Mouse (Mus musculus): Measurements from ENCODE around the gene Zranb2.

Zranb2 gene

GRCm38 (mm10) chr3:157533964-157534785 is at the start of gene Zranb2:
TSS of gene Zranb2 (plus strand) at chr3:157534160.
- in situ Hi-C loops (cut with MboI, MseI): loop anchor here in 1 of 2 experiments (10.0 kb wide), 1 partner anchor 391 kb away; the partner anchor contains the start of gene Cth

DNA sequence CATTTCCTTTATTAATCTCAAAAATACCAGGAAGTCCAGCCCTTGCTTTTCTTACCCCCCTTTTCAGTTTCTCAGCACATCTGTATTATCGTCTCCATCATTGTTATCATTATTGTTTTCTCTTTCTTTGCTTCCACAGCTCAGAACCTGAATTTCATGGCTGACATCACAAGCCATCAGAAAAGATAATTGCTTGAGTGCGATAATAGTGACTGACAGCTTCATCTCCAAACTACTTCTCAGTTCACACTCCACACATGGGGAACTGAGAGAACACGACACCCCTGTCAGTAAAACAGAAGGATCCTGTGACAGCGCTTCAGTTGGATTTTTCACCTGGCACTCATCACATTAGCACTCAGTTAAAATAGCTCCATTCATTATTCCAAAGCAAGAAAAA is 41.9 kb upstream of the Zranb2 start:
- in situ Hi-C loops (cut with MboI, MseI): loop anchor here in 1 of 2 experiments (10.0 kb wide), 1 partner anchor 1797 kb away; no protein-coding TSS in a partner anchor

DNA sequence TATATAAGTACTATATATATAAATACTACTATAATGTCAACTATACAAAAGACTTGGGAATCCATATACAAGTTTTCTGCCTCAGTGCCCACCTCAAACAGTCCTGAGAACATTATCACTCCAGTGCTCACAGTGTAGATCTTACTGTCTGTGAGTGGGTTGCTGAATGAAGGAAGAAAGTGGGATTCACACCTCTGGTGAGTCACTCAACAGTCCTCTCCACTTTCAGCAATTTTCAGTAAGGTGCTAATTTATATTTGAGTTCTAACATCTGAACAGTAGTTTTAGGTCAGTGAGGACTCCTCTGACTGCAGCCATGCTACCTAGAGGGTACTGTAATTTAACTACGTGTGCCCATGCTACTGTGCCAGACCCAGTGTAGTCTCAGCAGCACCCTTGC is 31.7 kb upstream of the Zranb2 start:
- in situ Hi-C loops (cut with MboI, MseI): no loop called here

- in situ Hi-C loops (cut with MboI, MseI): no loop called here
Measured at GRCm38 (mm10) chr3:157514116-157514796, 19.7 kb upstream of the Zranb2 start.

DNA sequence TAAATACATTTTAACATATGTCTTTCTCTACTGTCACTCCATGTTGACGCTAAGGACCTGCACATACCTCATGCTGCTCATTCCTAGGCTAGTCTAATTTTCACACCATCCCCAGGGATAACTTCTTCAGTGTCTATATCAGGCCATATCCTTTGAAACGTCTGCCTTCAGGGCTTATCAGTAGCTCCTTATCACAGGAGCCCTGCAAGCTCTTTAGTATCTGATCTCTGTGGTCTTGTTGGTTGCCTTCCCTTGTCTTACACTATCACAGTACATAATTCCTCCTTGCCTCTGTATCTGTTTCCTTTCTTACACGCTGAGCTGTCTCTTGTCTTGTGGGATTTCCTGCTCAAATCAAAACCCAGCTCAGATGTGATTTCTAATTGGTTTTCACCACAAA is 17.5 kb upstream of the Zranb2 start:
- in situ Hi-C loops (cut with MboI, MseI): no loop called here

DNA sequence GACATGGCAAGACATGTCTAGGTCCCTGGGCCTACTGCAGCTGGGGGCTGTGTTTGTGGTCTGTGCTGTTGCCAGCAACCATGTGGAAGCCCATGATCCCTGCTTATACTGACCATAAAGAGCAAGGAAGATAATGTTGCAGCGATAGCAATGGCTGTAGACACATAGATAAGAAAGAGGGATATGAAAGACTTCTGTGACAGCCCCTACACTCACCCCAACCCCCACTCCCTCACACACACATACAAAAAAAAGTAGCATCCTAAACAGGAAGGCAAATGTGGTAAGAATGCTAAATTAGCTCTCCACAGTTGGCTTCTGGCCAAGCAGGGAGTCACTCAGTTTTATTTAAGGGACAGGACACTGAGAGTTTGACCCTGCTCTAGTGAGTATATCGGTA is 16.0 kb upstream of the Zranb2 start:
- in situ Hi-C loops (cut with MboI, MseI): no loop called here

DNA sequence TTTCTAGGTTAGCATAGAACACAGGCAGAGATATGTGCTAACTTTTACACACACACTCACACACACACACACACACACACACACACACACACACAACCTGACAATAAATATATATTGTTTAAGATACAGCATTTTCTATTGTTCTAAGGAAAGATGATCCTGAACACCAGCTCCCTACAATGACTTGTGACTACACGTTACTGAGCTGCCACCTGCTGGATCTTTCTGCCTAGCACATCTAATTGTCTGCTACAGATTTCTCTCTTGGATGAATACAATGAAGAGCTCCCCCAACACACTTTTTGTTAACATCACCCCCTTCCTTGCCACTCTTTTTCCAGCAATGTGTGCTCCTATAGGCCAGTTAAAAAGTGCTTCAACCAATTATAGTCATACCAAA is 13.5 kb upstream of the Zranb2 start:
- in situ Hi-C loops (cut with MboI, MseI): no loop called here

DNA sequence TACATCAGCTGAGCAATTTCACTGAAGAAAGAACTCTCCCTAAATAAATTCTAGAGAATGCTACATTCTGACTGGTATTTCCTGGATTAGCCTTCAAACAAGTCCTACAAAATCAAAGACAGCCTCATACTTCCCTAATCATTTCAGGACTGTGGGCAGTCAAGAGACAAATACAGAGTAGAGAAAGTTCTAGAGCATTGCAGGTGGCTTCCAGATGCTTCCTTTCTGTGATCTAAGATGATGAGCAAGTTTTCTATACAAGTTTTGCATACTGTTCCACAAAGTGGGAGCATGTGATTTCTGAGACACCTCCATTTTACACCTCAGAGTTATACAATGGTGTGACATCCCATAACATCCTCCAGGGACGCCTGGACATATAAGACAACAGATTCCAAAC is 10.1 kb upstream of the Zranb2 start:
- in situ Hi-C loops (cut with MboI, MseI): no loop called here

- in situ Hi-C loops (cut with MboI, MseI): loop anchor here in 1 of 2 experiments (10.0 kb wide), 1 partner anchor 393 kb away; the partner anchor contains the start of gene Cth
Measured at GRCm38 (mm10) chr3:157531585-157531984, 2.4 kb upstream of the Zranb2 start.

- in situ Hi-C loops (cut with MboI, MseI): loop anchor here in 1 of 2 experiments (10.0 kb wide), 1 partner anchor 390 kb away; the partner anchor contains the start of gene Cth
Measured at GRCm38 (mm10) chr3:157534786-157535415, 941 bp downstream of the Zranb2 start.

GRCm38 (mm10) chr3:157549323-157549722 is 15.4 kb downstream of the Zranb2 start:
- in situ Hi-C loops (cut with MboI, MseI): loop anchor here (5.0 kb wide), 1 partner anchor 473 kb away; no protein-coding TSS in a partner anchor

DNA sequence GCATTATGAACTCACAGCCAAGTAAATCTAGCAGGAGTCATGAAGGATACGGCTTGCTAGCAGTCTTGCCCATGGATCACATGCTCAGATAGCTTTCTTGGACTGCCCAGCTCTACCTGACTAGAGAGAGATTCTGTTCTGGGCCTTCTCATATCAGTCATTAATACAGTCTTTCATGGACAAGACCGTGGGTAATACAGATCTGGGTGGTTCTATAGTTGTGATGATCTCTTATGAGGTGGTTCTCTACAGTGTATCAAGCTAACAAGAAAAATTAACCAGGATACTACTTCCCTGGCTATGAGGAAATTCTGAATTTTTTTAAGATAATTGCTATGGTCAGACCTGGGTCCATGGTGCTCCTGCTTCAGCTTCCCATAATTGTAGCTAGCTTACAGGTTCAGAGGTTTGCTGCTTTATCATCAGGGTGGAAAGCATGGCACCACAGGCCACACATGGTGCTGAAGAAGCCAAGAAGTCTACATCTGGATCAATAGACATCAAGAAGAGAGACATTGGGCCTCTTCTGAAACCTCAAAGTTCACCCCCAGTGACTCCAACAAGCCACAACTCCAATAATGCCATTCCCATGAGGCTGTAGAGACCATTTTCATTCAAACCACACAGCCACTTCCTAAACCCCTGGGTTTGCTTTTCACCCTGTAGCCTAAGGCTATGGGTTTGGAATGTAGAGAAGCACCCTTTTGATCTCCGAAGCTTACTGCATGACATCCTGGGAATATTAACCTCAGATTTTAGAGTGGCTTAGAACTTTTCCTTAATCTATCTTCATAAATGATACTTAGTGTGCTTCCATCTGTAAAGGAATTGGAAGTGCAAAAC is 16.0 kb downstream of the Zranb2 start:
- in situ Hi-C loops (cut with MboI, MseI): loop anchor here (5.0 kb wide), 1 partner anchor 472 kb away; no protein-coding TSS in a partner anchor

DNA sequence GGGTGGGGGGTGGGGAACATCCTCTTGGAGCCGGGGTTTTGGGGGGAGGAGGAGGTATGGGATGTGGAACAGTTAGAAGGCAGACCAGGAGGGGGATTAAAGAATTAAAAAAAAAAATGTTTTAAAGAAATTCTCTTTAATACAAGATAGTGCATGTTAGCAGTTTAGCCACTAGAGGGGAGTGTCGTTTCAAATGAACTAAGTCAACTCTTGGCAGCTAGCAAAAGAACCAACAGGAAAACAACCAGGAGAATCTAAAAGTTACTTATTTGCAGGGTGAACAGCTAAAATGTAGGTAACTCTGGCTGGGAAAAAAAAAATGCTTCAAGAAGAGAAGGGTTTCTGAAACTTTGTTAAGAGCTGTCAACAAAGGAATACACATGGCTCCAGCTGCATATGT is 31.2 kb downstream of the Zranb2 start:
- in situ Hi-C loops (cut with MboI, MseI): loop anchor here in 1 of 2 experiments (5.0 kb wide), 1 partner anchor 152 kb away; no protein-coding TSS in a partner anchor

- in situ Hi-C loops (cut with MboI, MseI): loop anchor here in 1 of 2 experiments (5.0 kb wide), 1 partner anchor 150 kb away; no protein-coding TSS in a partner anchor
Measured at GRCm38 (mm10) chr3:157566725-157567565, 33.0 kb downstream of the Zranb2 start, which contains the start of gene Ptger3. TSS of gene Ptger3 (plus strand) at chr3:157566892.

- in situ Hi-C loops (cut with MboI, MseI): loop anchor here in 1 of 2 experiments (5.0 kb wide), 1 partner anchor 150 kb away; no protein-coding TSS in a partner anchor
Measured at GRCm38 (mm10) chr3:157567566-157568132, 33.7 kb downstream of the Zranb2 start.

- in situ Hi-C loops (cut with MboI, MseI): no loop called here
Measured at GRCm38 (mm10) chr3:157572011-157572410, 38.1 kb downstream of the Zranb2 start.

DNA sequence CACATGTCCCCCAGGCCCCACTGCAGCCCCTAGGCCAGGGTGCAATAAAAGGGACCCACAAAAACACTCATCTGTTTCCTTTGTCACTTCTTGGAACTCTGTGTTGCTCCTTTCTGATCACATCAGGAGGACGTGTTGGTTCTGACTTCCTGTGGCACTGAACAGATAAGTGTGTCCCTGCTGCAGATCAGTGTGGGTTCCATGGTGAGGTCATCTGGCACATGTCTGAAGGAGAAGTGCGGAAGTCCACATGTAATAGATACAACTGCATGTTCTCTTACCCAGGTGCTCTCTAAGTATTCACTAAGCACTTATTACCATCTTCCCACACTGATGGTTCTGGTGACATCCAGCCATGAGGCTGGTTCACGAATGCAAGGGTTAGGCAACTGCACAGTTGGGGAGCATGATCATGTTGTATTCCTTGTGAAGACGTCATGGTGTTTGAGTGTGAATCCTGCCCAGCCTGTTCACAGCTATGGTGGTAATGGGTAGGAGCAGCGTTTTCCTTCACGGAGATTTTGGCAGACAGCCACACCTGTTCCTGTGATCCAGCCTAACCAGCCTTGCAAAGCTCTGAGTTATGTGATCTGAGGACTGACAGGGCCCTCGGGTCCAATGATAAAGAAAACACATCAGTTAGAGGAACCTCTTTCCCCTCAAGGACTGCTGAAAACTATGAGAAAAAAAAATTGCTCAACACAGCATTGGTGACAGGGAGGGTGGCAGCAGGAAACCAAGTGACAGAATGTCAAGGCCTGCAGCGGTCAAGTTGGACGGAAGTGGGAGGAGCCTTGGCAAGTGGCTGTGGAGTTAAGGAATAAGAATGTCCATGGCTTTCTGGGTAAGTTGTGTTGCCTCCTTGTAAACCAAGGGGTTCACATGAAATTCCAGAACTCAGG is 41.7 kb downstream of the Zranb2 start:
- in situ Hi-C loops (cut with MboI, MseI): no loop called here

DNA sequence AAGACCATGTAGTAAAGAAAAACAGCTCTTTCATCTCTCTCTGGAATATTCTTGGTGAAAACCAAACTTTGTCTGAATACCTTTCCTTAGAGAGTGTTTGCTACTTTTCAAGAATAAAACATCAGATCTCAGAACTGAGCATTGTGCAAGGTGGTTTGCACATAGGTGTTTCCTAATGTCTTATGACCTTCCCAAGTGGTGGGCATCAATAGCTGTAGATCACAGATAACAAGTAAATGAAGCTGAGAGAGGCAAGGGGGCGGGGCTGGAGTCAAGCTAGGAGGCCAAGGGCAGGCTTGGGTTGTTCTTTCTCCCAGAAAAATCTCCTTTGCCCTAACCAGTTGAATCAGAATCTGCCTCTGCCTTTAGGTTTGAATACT is 42.4 kb downstream of the Zranb2 start:
- in situ Hi-C loops (cut with MboI, MseI): no loop called here
